Mouse (Mus musculus) forebrain, embryonic 11.5 days (tissue): ENCODE measurements around the gene Cryga. TPM values are rescaled to one million over a fixed set of nuclear protein-coding genes. Genes with fewer than 3 reads are reported as not detected.

Experiments
- ATAC-seq: fragments of 200-750 bp; cut with Nextera tagmentation; replicated peaks from 2 replicates; pipeline ENCODE4 v1.8.0; 2017; ENCODE audit warnings: moderate TSS enrichment; ENCODE audit not compliant: low FRiP score
- DNase-seq: peaks from one replicate; pipeline ENCODE4 v3.0.0-alpha.2; 2017; ENCODE audit warnings: low spot score
- H3K27ac ChIP-seq: fragments of 300-500 bp; sonication (generic); 2 replicates; pipeline ENCODE4 v1.5.1; 2014; ENCODE audit warnings: low read depth, low read length
- H3K27me3 ChIP-seq: fragments of 300-500 bp; sonication (generic); 2 replicates; pipeline ENCODE4 v1.6.1; 2014; ENCODE audit warnings: mild to moderate bottlenecking, low read length, mixed read lengths; ENCODE audit not compliant: control insufficient read depth, insufficient read depth
- H3K36me3 ChIP-seq: fragments of 300-500 bp; sonication (generic); 2 replicates; pipeline ENCODE4 v1.6.1; 2014; ENCODE audit warnings: mild to moderate bottlenecking, low read length, moderate library complexity, mixed read lengths; ENCODE audit not compliant: control insufficient read depth, insufficient read depth
- H3K4me1 ChIP-seq: fragments of 300-500 bp; sonication (generic); replicated peaks from 2 replicates; pipeline ENCODE4 v1.6.1; 2014; ENCODE audit warnings: low read length, mixed read lengths; ENCODE audit not compliant: control insufficient read depth, insufficient read depth
- H3K4me2 ChIP-seq: fragments of 300-500 bp; sonication (generic); 2 replicates; pipeline ENCODE4 v1.6.1; 2014; ENCODE audit warnings: low read depth, mild to moderate bottlenecking, low read length, moderate library complexity, mixed read lengths; ENCODE audit not compliant: severe bottlenecking
- H3K4me3 ChIP-seq: fragments of 300-500 bp; sonication (generic); 2 replicates; pipeline ENCODE4 v1.5.1; 2014; ENCODE audit warnings: low read depth, low read length
- H3K9ac ChIP-seq: fragments of 300-500 bp; sonication (generic); 2 replicates; pipeline ENCODE4 v1.6.1; 2014; ENCODE audit warnings: low read length
- H3K9me3 ChIP-seq: fragments of 300-500 bp; sonication (generic); 2 replicates; pipeline ENCODE4 v1.6.1; 2016; ENCODE audit warnings: low read length, mixed read lengths; ENCODE audit not compliant: control insufficient read depth
- WGBS: fragments of 180-500 bp; shearing (Covaris S2); extraction: QIAGEN DNeasy Blood & Tissue Kit; methylation state at CpG from one replicate; pipeline ENCODE4 v1.1.7; 2014; 5-methylcytosine and 5-hydroxymethylcytosine counted together
- polyA plus RNA-seq: library from polyadenylated mRNA; unstranded; fragments of >200 nt; fragmentation: Nextera tagmentation; extraction: Ambion mirVana; gene quantifications from 2 replicates; pipeline ENCODE4 v1.2.1, GENCODE M21; 2014

Cryga gene
- polyA plus RNA-seq, 1 experiment from 2014 or later = not detected

DNA sequence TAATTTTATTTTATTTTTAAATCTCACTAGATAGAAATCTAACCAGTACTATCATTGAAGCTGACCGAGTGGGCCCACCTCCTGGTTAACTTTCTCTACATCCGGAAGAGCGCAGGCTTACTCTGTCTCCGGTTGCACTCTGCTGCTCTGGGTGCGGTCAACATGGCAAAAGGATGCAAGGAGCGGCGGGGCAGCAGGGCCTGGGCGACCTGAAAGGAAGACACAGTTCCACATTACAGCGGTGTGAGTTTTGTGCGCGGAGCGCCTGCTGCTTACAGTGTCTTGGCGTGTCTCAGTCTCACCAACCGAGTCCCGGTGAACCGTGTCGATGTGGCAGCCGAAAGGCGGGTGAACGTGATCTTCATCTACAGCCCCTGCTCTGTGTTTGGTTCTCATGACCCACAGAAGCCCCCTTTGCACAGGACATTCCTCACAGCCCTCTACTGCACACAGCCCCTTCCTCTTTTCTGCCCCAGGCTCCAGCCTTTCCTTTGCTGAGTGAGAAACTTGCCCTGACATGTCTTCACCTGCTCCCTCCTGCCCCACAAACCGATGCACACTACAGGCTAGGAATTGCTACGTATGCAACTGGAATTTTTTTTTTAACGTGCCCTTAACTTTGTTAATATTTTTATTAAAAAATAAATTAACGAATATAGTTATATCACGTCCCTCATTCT, 6.7 kb upstream of the Cryga start:
- WGBS = 79% methylated on average over 25 of the region's 25 CpGs
- no peaks in the 10 kb centered on the region for H3K9me3 ChIP-seq
- DNase-seq = no peak

DNA sequence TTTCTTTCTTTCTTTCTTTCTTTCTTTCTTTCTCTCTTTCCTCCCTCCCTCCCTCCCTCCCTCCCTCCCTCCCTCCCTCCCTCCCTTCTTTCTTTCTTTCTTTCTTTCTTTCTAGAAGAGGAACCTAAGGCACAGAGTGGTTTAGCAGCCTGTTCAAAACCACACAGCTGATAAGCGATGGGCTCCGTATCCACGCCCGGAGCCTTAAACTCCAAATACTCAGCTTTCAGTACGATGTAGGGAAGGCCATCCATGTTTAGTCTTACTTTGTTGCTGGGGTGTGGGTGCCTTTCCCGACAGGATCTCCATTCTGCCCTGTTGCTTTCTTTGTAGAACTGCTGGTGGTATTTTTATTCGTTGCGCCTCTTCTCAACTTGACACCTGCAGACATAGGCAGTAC, 6.0 kb upstream of the Cryga start:
- H3K36me3 ChIP-seq = no peaks in the 10 kb centered on the region
- H3K27ac ChIP-seq = no peak overlapping the region
- no peaks in the 10 kb centered on the region for H3K4me1 ChIP-seq
- DNase-seq = no peak
- H3K4me2 ChIP-seq = no peak overlapping the region
- no peaks in the 10 kb centered on the region for H3K27me3 ChIP-seq
- H3K9ac ChIP-seq = no peak overlapping the region
- 91% methylated on average over 8 of the region's 8 CpGs for WGBS
- no peaks in the 10 kb centered on the region for H3K9me3 ChIP-seq
- no peak for ATAC-seq
- H3K4me3 ChIP-seq = no peak overlapping the region

More for the DNA sequence above, 6.7 kb upstream of the Cryga start:
- Histone ChIP-seq H3K4me2 (no peak overlapping the region), H3K9ac (no peak overlapping the region), H3K4me3 (no peak overlapping the region), H3K27ac (no peak overlapping the region), H3K4me1 (no peaks in the 10 kb centered on the region), H3K36me3 (no peaks in the 10 kb centered on the region), H3K27me3 (no peaks in the 10 kb centered on the region)
- no peak for ATAC-seq

DNA sequence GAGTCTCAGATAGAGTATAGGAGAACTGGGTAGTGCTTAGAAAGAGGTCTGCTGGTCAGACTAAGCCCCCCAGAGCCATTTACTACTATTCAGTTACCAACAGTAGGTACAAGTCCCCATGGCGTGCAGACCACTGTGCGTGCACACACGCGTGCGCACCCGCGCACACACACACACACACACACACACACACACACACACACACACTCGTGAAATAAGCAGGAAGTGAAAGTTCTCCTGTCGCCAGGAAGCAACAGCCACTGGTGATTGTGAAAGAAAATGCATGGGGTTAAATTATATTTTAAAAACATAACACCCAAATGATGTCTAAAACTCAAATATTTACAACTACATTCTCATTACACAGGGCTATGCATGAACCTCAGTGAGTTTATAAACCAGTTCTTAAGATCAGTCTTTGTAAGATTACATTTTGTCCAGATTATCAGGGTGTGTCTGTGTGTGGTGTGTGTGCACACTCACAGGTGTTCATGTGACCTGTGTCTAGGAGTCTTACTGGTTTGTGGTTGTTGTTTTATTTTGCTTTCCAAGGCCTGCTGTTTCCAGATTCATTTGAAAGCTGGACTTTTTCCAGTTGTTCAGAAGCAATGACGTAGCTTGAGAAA, 4.6 kb upstream of the Cryga start:
- Histone ChIP-seq H3K9me3 (no peaks in the 10 kb centered on the region), H3K27ac (no peak overlapping the region), H3K4me3 (no peak overlapping the region), H3K9ac (no peak overlapping the region), H3K27me3 (no peaks in the 10 kb centered on the region), H3K36me3 (no peaks in the 10 kb centered on the region), H3K4me1 (no peaks in the 10 kb centered on the region), H3K4me2 (no peak overlapping the region)
- 91% methylated on average over 10 of the region's 10 CpGs for WGBS
- ATAC-seq (no peak), DNase-seq (no peak)

DNA sequence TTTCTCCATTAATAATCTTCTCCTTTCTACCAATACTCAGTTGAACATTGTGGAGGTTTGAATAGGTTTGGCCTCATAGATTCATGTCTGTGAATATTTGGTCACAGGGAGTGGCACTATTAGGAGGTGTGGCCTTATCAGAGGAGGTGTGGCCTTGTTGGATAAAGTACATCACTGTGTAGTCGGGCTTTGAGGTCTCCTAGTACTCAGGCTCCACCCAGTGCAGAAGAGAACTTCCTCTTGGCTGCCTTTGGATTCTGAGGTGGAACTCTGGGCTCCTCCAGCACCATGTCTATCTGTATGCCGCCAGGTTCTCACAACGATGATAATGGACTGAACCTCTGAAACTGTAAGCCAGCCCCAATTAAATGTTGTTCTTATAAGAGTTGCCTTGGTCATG, 6.2 kb downstream of the Cryga start:
- ATAC-seq = no peak

DNA sequence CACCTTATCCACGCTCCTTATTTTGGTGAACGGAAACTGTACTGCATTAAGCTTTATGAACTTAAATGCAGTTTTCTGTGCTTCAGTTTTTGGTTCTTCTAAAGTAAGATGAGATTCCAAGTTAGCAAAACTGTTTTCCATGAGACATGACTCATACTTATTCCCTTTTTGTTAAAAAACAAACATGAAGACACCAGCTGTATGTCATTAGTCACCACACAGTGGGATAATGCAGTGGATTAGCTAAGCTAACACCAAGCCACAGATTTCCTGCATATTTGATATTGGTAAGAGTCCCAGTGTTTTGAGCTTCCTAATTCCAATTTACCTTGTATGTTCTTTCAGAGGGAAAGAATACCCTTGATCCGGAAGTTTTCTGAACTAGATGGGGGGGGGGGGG, 11.6 kb downstream of the Cryga start:
- Histone ChIP-seq H3K4me2 (no peak overlapping the region), H3K27ac (no peak overlapping the region), H3K4me1 (no peaks in the 10 kb centered on the region), H3K9ac (no peak overlapping the region), H3K9me3 (no peaks in the 10 kb centered on the region), H3K4me3 (no peak overlapping the region), H3K27me3 (no peaks in the 10 kb centered on the region), H3K36me3 (no peaks in the 10 kb centered on the region)
- DNase-seq (no peak), ATAC-seq (no peak)
- WGBS = 91% methylated on average over 3 of the region's 3 CpGs

More for the DNA sequence above, 6.2 kb downstream of the Cryga start:
- H3K9me3 ChIP-seq = no peaks in the 10 kb centered on the region
- DNase-seq = no peak
- no peaks in the 10 kb centered on the region for H3K36me3 ChIP-seq
- H3K4me2 ChIP-seq = no peak overlapping the region
- H3K27ac ChIP-seq = no peak overlapping the region
- H3K4me3 ChIP-seq = no peak overlapping the region
- WGBS = 84% methylated on average over 3 of the region's 3 CpGs
- no peaks in the 10 kb centered on the region for H3K4me1 ChIP-seq
- H3K27me3 ChIP-seq = no peaks in the 10 kb centered on the region
- no peak overlapping the region for H3K9ac ChIP-seq

DNA sequence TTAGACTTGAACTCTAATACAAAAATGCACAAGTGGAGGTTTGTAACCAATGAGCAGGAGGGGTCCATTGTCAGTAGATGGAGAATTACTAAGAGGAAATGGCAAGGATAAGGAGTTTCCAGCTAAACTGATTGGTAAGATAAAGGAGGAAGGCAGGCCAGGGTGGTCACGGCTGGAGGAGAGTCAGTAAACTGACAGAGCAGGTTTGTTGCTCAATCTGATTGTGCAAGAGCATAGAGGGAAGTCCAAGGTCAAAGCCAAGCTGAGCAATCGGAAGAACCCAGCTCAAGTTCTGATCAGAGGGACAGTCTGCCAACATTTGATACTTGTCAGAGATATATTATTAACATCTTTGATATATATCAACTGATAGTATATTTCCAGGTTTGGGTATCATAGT, 12.8 kb downstream of the Cryga start:
- H3K9ac ChIP-seq = no peak overlapping the region
- no peak overlapping the region for H3K4me3 ChIP-seq
- no peaks in the 10 kb centered on the region for H3K4me1 ChIP-seq
- WGBS = 85% methylated on average over 2 of the region's 2 CpGs
- no peaks in the 10 kb centered on the region for H3K36me3 ChIP-seq
- ATAC-seq (no peak), DNase-seq (no peak)
- no peak overlapping the region for H3K4me2 ChIP-seq
- H3K27ac ChIP-seq = no peak overlapping the region
- H3K27me3 ChIP-seq = no peaks in the 10 kb centered on the region
- H3K9me3 ChIP-seq = no peaks in the 10 kb centered on the region

DNA sequence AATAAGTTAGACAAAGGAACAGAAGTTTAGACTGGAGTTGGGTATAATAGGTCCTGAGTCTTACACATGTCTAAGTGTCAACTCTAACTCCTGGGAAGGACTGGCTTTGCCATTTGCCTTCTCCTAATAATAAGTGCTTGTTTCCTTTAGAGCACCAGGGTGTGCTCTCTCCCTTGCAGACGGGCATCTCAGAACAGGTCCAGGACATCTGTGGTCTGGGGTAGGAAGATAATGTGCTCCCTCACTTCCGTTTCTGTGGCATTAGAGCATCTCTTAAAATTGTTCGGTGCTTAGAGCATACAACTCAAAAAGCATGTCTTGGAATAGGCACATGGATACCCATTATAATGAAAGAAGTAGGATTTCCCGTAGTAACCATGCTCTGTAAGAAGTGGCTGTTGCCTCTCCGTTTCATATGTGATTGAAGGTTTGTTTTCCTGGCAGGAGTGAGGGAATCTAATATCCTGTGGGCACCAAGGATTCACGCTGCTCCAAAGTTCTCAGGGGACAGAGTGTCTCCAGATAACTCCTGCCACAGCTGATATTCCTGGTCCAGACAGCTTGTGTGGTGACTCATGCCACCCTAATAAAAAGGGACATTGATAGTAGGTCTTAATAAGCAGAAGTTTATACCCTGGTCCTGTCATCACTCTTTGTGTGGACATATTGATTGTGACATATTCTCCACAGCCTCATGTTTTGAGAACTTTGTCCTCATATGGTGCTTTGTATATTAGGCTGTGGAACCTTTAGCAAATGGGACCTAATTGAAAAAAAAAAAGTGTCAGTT, 14.4 kb downstream of the Cryga start:
- Histone ChIP-seq H3K27ac (no peak overlapping the region), H3K4me2 (no peak overlapping the region), H3K4me1 (no peaks in the 10 kb centered on the region), H3K27me3 (no peaks in the 10 kb centered on the region), H3K36me3 (no peaks in the 10 kb centered on the region), H3K4me3 (no peak overlapping the region), H3K9ac (no peak overlapping the region), H3K9me3 (no peaks in the 10 kb centered on the region)
- WGBS = 86% methylated on average over 6 of the region's 6 CpGs
- ATAC-seq (no peak), DNase-seq (no peak)

DNA sequence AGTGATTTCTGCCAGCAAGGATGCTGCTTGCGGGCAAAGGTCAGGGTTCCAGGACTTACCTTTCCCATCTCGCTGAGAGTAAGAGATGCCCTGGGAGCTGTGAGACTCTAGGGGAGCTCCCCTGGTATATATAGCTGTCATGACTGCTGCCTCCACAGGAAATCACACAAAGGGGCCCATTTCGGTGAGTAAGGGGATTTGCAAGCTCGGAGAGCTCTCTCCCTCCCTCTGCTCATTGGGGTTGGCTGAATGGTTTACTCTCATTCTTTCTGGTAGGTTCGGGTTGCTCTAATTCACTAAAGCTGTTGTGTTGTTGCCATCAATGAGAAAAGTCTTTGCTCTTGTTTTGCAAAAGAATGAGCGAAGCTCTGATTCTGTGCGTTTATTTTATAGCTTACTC, 21.0 kb downstream of the Cryga start, which contains the start of gene Crygb:
Gene Crygb, minus strand, starts transcription at position 101 of the 400 bp plus-strand sequence.
- no peaks in the 10 kb centered on the region for H3K9me3 ChIP-seq
- no peaks in the 10 kb centered on the region for H3K27me3 ChIP-seq
- H3K4me3 ChIP-seq = no peak within 1 kb of the TSS
- 0 out of 2 replicates have a peak, but pooled peaks cover 2% of the 10 kb centered on the region for H3K4me1 ChIP-seq
- DNase-seq (no peak), ATAC-seq (no peak)
- H3K4me2 ChIP-seq = no peak within 1 kb of the TSS
- H3K36me3 ChIP-seq = no peaks in the 10 kb centered on the region
- WGBS = 26% methylated on average over 7 of the region's 7 CpGs
- no peak within 1 kb of the TSS for H3K27ac ChIP-seq
- no peak within 1 kb of the TSS for H3K9ac ChIP-seq
